Mouse (Mus musculus) lung, embryonic 16.5 days (tissue): Measurements from ENCODE around the gene Cyp2u1. TPM values are rescaled to one million over a fixed set of nuclear protein-coding genes. Genes with fewer than 3 reads are reported as not detected.

Source experiments
- ATAC-seq: fragments of 200-750 bp; cut with Nextera tagmentation; 2 replicates; pipeline ENCODE4 v1.8.0; 2017; ENCODE audit warnings: low read depth, mild to moderate bottlenecking, moderate library complexity
- H3K27ac ChIP-seq: fragments of 300-500 bp; sonication (generic); 2 replicates; pipeline ENCODE4 v1.5.1; 2014; ENCODE audit warnings: mild to moderate bottlenecking, control low read depth, low read length
- H3K27me3 ChIP-seq: fragments of 300-500 bp; sonication (generic); 2 replicates; pipeline ENCODE4 v1.6.1; 2014; ENCODE audit warnings: low read depth, low read length, mixed read lengths; ENCODE audit not compliant: control insufficient read depth, insufficient read depth
- H3K36me3 ChIP-seq: fragments of 300-500 bp; sonication (generic); 2 replicates; pipeline ENCODE4 v1.6.1; 2014; ENCODE audit warnings: low read length; ENCODE audit not compliant: control insufficient read depth, insufficient read depth
- H3K4me1 ChIP-seq: fragments of 300-500 bp; sonication (generic); replicated peaks from 2 replicates; pipeline ENCODE4 v1.6.1; 2014; ENCODE audit warnings: low read length, mixed read lengths; ENCODE audit not compliant: control insufficient read depth, insufficient read depth
- H3K4me2 ChIP-seq: fragments of 300-500 bp; sonication (generic); 2 replicates; pipeline ENCODE4 v1.6.1; 2014; ENCODE audit warnings: low read depth, low read length, control low read depth
- H3K4me3 ChIP-seq: fragments of 300-500 bp; sonication (generic); 2 replicates; pipeline ENCODE4 v1.5.1; 2014; ENCODE audit warnings: mild to moderate bottlenecking, low read length, control low read depth
- H3K9ac ChIP-seq: fragments of 300-500 bp; sonication (generic); 2 replicates; pipeline ENCODE4 v1.6.1; 2014; ENCODE audit warnings: low read length, control low read depth
- H3K9me3 ChIP-seq: fragments of 300-500 bp; sonication (generic); 2 replicates; pipeline ENCODE4 v1.6.1; 2016; ENCODE audit warnings: low read length; ENCODE audit not compliant: control insufficient read depth
- WGBS: fragments of 180-500 bp; shearing (Covaris S2); extraction: QIAGEN DNeasy Blood & Tissue Kit; methylation state at CpG from one replicate; pipeline ENCODE4 v1.1.7; 2014; 5-methylcytosine and 5-hydroxymethylcytosine counted together
- polyA plus RNA-seq: library from polyadenylated mRNA; unstranded; fragments of >200 nt; fragmentation: Nextera tagmentation; extraction: Ambion mirVana; gene quantifications from 2 replicates; pipeline ENCODE4 v1.2.1, GENCODE M21; 2015

Gene Cyp2u1
- polyA plus RNA-seq, 1 experiment from 2014 or later: 2.7 TPM

DNA sequence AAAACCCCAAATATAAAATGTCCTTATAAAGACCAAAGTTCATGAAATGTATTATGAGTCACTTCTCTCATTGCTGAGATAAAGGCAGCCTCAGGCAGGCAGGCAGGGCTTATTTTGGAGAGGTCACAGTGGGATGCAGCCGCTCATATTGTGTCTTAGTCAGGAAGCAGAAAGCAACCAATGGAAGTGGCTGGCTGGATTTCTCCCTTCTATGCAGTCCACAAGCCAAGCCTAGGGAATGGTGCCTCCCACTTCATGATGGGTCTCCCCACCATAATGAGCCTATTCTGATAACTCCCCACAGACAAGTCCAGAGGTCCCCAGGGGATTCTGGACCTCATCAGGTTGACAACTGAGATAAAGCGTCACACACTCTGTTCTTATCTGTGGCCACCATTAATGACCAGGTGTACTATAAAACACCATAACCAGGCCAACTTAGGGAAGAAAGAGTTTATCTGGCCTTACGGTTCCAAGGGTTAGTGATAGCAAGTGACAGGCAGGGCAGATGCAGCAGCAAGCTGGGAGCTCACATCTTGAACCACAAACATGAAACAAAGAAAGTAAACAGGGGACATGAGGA, 47.5 kb downstream of the Cyp2u1 start:
- H3K27ac ChIP-seq: no peak overlapping the region
- no peaks in the 10 kb centered on the region; the same call in 1 of the 2 replicates for H3K4me1 ChIP-seq
- H3K4me2 ChIP-seq: no peak overlapping the region
- no peak overlapping the region for H3K9ac ChIP-seq
- H3K27me3 ChIP-seq: no peaks in the 10 kb centered on the region
- ATAC-seq: no peak
- H3K4me3 ChIP-seq: no peak overlapping the region
- 91% methylated on average over 3 of the region's 3 CpGs for WGBS
- H3K36me3 ChIP-seq: peaks cover 7% of the 10 kb centered on the region
- peaks cover 3% of the 10 kb centered on the region; the same call in 1 of the 2 replicates for H3K9me3 ChIP-seq

DNA sequence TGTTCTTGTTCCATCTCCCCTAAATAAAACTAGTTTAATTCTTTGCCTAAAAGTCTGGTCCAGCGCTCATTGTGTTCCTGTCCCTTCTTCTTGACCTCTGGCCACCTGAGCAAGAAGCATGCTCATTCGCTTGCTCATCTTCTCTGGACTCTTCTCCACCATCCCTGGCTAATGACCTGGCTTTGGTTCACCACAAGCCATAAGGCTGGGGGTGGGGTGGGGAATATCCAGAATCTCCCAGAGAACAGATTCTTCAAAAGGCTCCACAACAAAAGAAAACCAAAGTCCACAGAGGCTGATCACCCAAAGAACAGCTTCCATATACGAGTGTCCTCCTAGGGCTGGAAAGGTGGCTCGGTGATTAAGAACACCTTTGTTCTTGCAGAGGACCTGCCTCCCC, 48.0 kb downstream of the Cyp2u1 start:
- H3K27me3 ChIP-seq: no peaks in the 10 kb centered on the region
- H3K4me3 ChIP-seq: no peak overlapping the region
- H3K27ac ChIP-seq: no peak overlapping the region
- no peak overlapping the region for H3K4me2 ChIP-seq
- H3K4me1 ChIP-seq: no peaks in the 10 kb centered on the region; the same call in 1 of the 2 replicates
- peaks cover 3% of the 10 kb centered on the region; the same call in 1 of the 2 replicates for H3K9me3 ChIP-seq
- no peak for ATAC-seq
- 92% methylated on average over 4 of the region's 4 CpGs for WGBS
- no peak overlapping the region for H3K9ac ChIP-seq
- peaks cover 7% of the 10 kb centered on the region for H3K36me3 ChIP-seq

DNA sequence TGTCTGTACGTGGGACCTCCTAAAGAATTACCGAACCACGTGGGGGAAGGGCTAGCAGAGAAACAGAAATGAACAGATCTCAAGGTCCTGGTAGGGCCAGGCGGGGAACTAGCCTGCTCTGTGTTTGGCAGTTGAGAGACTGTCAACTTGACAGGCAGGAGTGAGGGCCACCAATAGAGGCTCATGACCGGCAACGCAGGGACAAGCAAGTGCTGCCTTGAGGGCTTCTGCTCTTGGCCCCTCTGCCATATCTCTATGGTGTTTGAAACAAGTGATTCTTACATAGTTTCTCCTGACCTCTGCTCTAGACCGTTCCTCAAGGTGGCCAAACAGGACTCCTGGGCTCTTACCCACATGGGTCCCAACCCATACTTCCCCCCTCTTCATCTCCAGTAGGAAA, 51.4 kb downstream of the Cyp2u1 start:
- WGBS: 73% methylated on average over 7 of the region's 7 CpGs
- Histone ChIP-seq H3K9ac (no peak overlapping the region), H3K4me2 (no peak overlapping the region), H3K27ac (no peak overlapping the region), H3K27me3 (no peaks in the 10 kb centered on the region), H3K36me3 (peaks cover 16% of the 10 kb centered on the region), H3K4me3 (no peak overlapping the region), H3K4me1 (no peaks in the 10 kb centered on the region), H3K9me3 (peaks cover 3% of the 10 kb centered on the region; the same call in 1 of the 2 replicates)
- no peak for ATAC-seq

DNA sequence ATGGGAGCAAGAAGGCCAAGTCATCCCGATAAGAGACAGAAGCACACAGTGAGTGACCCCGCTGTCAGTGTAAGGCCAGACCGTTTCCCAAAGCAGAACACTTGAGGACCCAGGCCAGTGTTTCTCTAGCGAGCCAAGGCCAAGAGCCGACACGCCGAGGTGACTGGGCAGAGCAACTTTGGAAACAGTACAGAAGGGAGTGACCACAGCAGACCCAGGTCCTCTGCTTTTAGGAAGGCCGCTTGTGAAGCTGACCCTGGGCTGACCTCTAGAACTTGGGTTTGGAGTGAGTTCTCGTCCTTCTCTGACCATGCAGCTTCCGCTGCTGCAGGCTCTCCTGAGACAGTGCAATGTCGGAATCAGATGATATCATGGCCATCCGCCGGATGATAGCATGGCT, 52.0 kb downstream of the Cyp2u1 start:
- H3K4me1 ChIP-seq: peaks cover 2% of the 10 kb centered on the region; the same call in 1 of the 2 replicates
- no peak overlapping the region for H3K9ac ChIP-seq
- peaks cover 19% of the 10 kb centered on the region for H3K36me3 ChIP-seq
- H3K4me2 ChIP-seq: no peak overlapping the region
- 83% methylated on average over 13 of the region's 13 CpGs for WGBS
- no peaks in the 10 kb centered on the region for H3K27me3 ChIP-seq
- peaks cover 3% of the 10 kb centered on the region; the same call in 1 of the 2 replicates for H3K9me3 ChIP-seq
- no peak overlapping the region for H3K4me3 ChIP-seq
- ATAC-seq: no peak
- H3K27ac ChIP-seq: no peak overlapping the region

DNA sequence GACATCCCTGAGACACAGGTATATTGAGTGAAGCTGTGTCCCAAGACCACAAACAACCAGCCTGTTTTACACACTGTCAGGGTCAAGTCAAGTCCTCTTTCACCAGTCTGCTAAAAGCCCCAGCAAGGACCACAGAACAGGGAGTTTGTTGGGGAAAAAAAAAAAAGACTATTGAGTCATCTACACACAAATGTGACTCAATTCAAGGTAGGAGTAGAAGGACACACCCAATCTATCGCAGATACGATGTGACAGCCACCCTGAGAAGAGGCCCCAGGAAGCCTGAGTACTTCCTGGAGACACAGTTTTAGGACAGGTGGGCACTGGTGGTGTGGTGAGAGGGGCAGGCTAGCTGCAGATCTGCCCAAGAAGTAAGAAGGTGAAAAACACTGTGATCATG, 52.7 kb downstream of the Cyp2u1 start:
- 85% methylated on average over 2 of the region's 2 CpGs for WGBS
- H3K4me3 ChIP-seq: no peak overlapping the region
- no peak for ATAC-seq

GRCm38 (mm10) chr3:131248444-131248843, 54.6 kb downstream of the Cyp2u1 start:
- Histone ChIP-seq H3K36me3 (peaks cover 12% of the 10 kb centered on the region), H3K9ac (no peak overlapping the region), H3K9me3 (no peaks in the 10 kb centered on the region), H3K4me2 (no peak overlapping the region), H3K4me3 (no peak overlapping the region), H3K27me3 (no peaks in the 10 kb centered on the region), H3K4me1 (peaks cover 6% of the 10 kb centered on the region; the same call in 1 of the 2 replicates), H3K27ac (no peak overlapping the region)
- WGBS: 66% methylated on average over 10 of the region's 10 CpGs
- ATAC-seq: no peak

More for the DNA sequence above, 52.7 kb downstream of the Cyp2u1 start:
- peaks cover 19% of the 10 kb centered on the region for H3K36me3 ChIP-seq
- H3K4me1 ChIP-seq: peaks cover 6% of the 10 kb centered on the region; the same call in 1 of the 2 replicates
- no peaks in the 10 kb centered on the region for H3K27me3 ChIP-seq
- H3K9ac ChIP-seq: no peak overlapping the region
- peaks cover 3% of the 10 kb centered on the region; the same call in 1 of the 2 replicates for H3K9me3 ChIP-seq
- H3K27ac ChIP-seq: no peak overlapping the region
- H3K4me2 ChIP-seq: no peak overlapping the region

- no peak for ATAC-seq
- 79% methylated on average over 5 of the region's 5 CpGs for WGBS
These were observed 55.2 kb downstream of the Cyp2u1 start for GRCm38 (mm10) chr3:131247851-131248250.

GRCm38 (mm10) chr3:131247447-131247846, 55.6 kb downstream of the Cyp2u1 start:
- no peak for ATAC-seq
- peaks cover 12% of the 10 kb centered on the region for H3K36me3 ChIP-seq
- H3K4me3 ChIP-seq: no peak overlapping the region

More at GRCm38 (mm10) chr3:131247851-131248250, 55.2 kb downstream of the Cyp2u1 start:
- H3K9me3 ChIP-seq: no peaks in the 10 kb centered on the region
- no peak overlapping the region for H3K9ac ChIP-seq
- no peaks in the 10 kb centered on the region for H3K27me3 ChIP-seq
- no peak overlapping the region for H3K4me3 ChIP-seq
- H3K27ac ChIP-seq: no peak overlapping the region
- H3K4me1 ChIP-seq: peaks cover 6% of the 10 kb centered on the region; the same call in 1 of the 2 replicates
- peaks cover 12% of the 10 kb centered on the region for H3K36me3 ChIP-seq
- H3K4me2 ChIP-seq: no peak overlapping the region

GRCm38 (mm10) chr3:131246579-131247046, 56.4 kb downstream of the Cyp2u1 start:
- 0 out of 2 replicates have a peak, but pooled peaks have one; percentile 2 for ATAC-seq
- Histone ChIP-seq H3K9ac (no peak overlapping the region), H3K4me1 (peaks cover 6% of the 10 kb centered on the region; the same call in 1 of the 2 replicates), H3K4me3 (no peak overlapping the region), H3K9me3 (no peaks in the 10 kb centered on the region), H3K4me2 (no peak overlapping the region), H3K27ac (no peak overlapping the region), H3K27me3 (no peaks in the 10 kb centered on the region), H3K36me3 (peaks cover 14% of the 10 kb centered on the region)
- WGBS: 86% methylated on average over 8 of the region's 8 CpGs

More at GRCm38 (mm10) chr3:131247447-131247846, 55.6 kb downstream of the Cyp2u1 start:
- Histone ChIP-seq H3K4me1 (peaks cover 6% of the 10 kb centered on the region; the same call in 1 of the 2 replicates), H3K9me3 (no peaks in the 10 kb centered on the region), H3K27ac (no peak overlapping the region), H3K9ac (no peak overlapping the region), H3K4me2 (no peak overlapping the region), H3K27me3 (no peaks in the 10 kb centered on the region)
- WGBS: 68% methylated on average over 6 of the region's 6 CpGs
